Mouse (Mus musculus) cerebellum, postnatal 36 days (tissue): ENCODE measurements around the gene Qpctl.

ENCODE experiments used
- DNase-seq, 2 experiments: peaks; one replicate each; pipeline ENCODE4 v3.0.0; 2021 to 2022; ENCODE audit warnings: mixed read lengths in 2 of 2

Gene Qpctl

GRCm38 (mm10) chr7:19148875-19149541, at the start of gene Qpctl:
Gene Qpctl, minus strand, starts transcription at chr7:19149291.
- DNase-seq: peak; percentile 95 to 96

GRCm38 (mm10) chr7:19197985-19198384, 48.9 kb upstream of the Qpctl start:
- peak in 1 of 2 experiments; percentile 26 for DNase-seq

DNA sequence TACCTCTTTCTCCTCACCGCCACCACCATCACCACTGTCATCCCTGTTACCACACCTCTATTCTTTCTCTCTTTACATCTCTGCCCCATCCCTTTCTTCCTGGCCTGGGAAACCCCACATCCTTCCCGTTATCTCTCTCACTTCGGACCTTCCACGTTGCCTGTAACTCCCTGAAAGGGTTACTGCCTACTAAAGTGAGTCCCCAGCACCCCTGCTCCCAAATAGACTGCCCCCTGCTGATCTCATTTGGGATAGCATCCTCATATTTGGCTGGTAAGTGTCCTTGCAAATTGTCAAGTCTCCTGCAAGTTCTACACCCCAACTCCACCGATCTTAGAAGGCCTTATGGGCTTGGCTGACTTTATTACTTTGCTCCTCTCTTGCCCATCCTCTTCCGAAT, 47.6 kb upstream of the Qpctl start:
- peak in 1 of 2 experiments; percentile 35 for DNase-seq

DNA sequence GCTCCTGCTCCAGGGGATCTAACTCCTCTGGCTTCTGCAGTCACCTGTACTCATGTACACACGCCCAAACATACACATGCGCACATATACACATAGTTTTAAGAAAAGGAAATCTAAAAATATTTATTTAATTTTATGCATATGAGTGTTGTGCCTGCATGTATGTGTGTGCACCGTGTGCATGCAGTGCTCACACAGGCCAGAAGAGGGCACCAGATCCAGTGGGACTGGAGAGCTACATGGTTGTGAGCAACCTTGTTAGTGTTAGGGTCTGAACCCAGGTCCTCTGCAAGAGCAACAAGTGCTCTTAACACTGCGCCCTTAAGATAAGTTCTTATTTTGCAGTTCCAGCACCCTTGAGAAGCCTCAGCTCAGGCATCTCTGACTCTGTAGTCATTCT, 45.6 kb upstream of the Qpctl start:
- no peak for DNase-seq

DNA sequence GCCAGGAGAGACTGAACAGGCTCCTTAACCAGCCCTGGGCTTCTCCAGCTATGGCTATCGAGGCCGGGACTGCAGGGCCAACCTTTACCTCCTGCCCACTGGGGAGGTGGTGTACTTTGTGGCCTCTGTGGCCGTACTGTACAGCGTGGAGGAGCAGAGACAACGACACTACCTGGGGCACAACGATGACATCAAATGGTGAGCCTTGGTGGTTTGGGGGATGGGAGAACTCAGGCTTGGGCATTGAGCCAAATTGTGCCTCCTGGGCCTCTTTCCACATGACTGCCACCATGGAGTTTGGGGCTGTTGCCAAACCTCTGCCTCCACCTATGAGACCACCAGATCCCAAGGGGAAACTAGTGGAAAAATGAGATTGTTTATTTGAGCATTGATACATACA, 35.7 kb upstream of the Qpctl start:
- DNase-seq: no peak

GRCm38 (mm10) chr7:19184250-19184649, 35.2 kb upstream of the Qpctl start:
- DNase-seq: no peak

DNA sequence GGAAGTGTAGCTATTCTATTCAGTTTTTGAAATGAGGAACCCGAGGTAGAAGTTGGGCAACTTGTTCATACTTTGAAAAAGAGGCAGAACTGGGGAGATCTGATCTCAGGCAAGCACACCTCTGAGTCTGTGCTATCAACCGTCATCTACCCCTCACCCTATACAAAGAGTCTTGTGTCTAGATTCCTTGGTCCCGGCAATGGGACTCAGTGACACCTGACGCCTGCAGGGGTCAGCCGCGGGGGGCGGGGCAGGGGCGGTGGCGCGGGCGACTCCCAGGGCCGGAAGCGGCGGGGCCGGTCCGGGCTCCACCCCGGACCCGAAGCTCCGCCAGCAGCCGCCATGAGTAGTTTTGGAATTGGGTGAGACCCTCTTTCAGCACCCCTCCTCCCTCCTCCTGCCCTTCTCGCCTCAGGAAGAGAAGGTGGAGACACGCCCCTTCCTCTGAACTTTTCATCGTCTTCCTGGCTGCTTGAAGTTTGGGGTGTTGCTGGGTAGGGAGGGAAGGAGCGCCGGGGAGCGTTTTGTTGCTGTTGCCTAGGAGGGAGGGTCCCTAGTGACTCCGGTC, 31.9 kb upstream of the Qpctl start:
- no peak for DNase-seq

GRCm38 (mm10) chr7:19179936-19180335, 30.8 kb upstream of the Qpctl start:
- DNase-seq: no peak

GRCm38 (mm10) chr7:19179173-19179572, 30.1 kb upstream of the Qpctl start:
- DNase-seq: peak in 1 of 2 experiments; percentile 48

GRCm38 (mm10) chr7:19178443-19179092, 29.5 kb upstream of the Qpctl start:
- DNase-seq: peak; percentile 86 to 88

DNA sequence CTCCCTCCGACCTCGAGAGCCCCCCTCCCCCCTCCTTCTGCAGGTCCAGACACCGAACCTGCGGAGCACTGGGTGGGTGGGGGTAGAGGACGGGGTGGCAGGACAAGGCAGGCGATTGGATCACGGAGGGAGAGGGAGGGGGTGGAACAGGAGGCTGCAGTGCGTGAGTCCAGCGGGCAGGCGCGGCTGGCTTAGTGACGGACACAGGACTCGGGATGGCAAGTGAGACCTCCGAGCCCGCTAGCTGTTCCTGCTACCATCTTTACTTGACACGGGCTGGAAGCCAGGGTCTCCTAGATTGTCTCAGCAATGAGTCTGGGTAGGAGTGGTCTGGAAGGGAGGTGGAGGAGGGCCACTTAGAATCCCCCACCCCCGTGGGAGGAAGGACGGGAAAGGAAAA, 28.9 kb upstream of the Qpctl start:
- DNase-seq: peak in 1 of 2 experiments; percentile 38

DNA sequence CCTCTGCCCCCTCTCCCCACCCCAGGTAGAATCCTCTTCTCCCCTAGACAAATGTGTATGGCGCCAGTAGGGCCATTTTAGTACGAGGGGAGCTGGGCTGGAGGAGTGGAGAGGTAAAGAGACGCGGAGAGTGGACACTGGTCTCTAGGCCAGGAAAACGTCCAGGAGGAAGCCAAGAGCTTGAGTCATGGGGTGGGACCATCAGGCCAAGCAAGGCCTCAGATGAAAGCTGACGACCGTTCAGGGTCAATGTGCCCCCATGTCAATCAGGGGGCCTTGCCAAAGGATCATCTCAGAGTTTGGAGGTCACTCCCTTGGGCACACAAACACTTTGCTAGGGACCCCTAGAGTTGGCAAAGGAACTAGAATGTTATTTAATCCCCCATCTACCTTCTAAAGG, 28.1 kb upstream of the Qpctl start:
- DNase-seq: no peak

DNA sequence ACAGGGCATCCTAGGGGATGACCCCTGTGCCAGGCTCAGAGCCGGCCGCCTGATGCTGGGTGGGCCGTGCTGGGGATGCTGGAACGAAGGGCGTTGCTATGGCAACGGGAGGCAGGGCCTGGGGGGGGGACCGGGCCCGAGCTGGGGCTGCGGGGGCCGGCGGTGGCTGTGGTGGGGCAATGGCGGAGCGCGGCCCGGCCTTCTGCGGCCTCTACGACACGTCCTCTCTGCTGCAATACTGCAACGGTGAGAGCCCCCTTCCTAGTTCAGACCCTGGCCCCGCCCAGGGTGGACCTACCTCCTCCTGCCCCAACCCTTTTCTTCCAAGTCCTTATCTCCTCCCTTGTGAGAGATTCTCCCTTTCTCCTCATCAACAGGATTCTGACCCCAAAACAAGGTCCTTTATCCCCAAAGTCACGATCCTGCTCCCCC, 27.4 kb upstream of the Qpctl start:
- DNase-seq: no peak

- peak; percentile 71 to 77 for DNase-seq
Observed at GRCm38 (mm10) chr7:19175708-19176515, 26.8 kb upstream of the Qpctl start, which contains the start of gene Eml2. Gene Eml2, plus strand, starts transcription at chr7:19176421.

DNA sequence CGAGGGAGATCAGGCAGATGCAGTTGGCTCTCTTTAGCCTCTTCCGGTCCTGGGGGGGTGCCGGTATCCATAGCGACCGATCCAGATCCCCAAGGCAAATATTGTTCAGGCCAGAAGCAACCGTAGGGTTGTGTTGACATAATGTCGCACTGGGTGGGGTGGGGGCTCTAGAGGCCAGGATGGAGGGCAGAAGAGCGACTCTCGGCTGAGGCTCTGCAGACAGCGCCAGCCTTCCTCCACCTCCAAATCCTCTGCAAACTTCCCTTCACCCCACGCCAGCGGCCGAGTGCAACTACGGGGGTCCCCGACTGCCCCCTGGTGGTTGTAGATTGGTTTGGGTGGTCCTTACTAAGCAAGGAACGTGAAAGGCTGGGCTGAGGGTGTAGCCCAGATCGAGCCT, 23.8 kb upstream of the Qpctl start:
- DNase-seq: peak; percentile 63 to 73

DNA sequence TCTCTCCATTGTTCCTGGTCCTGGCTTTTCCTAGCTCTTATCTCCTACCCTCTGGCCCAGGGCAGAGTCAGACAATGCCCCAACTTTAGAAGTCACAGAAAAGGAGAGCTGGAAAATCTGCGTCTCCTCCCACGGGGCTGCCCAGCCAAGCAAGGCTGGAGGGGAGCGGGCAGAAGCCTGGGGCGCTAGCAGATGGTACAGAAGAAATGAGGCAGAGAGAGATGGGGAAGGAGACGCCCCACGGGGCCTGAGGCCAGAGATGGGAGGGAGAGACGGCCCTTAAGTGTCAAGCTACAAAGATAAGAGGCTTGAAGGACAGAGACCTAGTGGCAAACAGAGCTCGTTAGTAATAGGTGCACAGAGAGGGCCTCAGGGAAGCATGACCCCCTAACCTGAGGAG, 22.7 kb upstream of the Qpctl start:
- peak in 1 of 2 experiments; percentile 38 for DNase-seq

DNA sequence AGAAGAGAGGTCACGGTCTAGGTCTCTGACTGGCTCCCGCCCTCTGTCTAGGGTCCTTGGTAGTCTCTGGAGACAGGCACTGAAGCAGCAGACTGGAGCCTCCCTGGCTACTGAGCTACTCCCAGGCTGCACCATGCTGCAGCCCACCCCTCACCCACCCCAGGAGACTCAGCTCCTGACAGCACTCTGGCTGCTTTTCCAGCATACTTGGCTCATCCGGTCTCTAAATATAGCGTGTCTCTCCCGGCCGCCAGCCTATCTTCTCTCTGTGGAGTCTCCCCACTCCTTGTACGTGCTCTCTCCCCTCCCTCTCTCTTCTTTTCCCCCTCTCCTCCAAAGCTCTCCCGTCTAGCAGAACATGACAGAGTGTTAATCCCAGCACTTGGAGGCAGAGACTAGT, 21.1 kb upstream of the Qpctl start:
- DNase-seq: no peak

- DNase-seq: no peak
Observed at GRCm38 (mm10) chr7:19169506-19169905, 20.4 kb upstream of the Qpctl start.

- no peak for DNase-seq
Observed at GRCm38 (mm10) chr7:19166990-19167389, 17.9 kb upstream of the Qpctl start.

GRCm38 (mm10) chr7:19165656-19166423, 16.7 kb upstream of the Qpctl start, which contains the start of gene Gipr:
Gene Gipr, minus strand, starts transcription at chr7:19166127.
- DNase-seq: no peak

GRCm38 (mm10) chr7:19164978-19165377, 15.9 kb upstream of the Qpctl start:
- no peak for DNase-seq

GRCm38 (mm10) chr7:19164189-19164588, 15.1 kb upstream of the Qpctl start:
- DNase-seq: no peak
